Mouse (Mus musculus) right cerebral cortex, adult 18-20 months (tissue): ENCODE results near the gene Usp49.

Experiments used
- DNase-seq: peaks from one replicate; pipeline ENCODE4 v3.0.0; 2022; ENCODE audit warnings: mixed read lengths

Gene Usp49

DNA sequence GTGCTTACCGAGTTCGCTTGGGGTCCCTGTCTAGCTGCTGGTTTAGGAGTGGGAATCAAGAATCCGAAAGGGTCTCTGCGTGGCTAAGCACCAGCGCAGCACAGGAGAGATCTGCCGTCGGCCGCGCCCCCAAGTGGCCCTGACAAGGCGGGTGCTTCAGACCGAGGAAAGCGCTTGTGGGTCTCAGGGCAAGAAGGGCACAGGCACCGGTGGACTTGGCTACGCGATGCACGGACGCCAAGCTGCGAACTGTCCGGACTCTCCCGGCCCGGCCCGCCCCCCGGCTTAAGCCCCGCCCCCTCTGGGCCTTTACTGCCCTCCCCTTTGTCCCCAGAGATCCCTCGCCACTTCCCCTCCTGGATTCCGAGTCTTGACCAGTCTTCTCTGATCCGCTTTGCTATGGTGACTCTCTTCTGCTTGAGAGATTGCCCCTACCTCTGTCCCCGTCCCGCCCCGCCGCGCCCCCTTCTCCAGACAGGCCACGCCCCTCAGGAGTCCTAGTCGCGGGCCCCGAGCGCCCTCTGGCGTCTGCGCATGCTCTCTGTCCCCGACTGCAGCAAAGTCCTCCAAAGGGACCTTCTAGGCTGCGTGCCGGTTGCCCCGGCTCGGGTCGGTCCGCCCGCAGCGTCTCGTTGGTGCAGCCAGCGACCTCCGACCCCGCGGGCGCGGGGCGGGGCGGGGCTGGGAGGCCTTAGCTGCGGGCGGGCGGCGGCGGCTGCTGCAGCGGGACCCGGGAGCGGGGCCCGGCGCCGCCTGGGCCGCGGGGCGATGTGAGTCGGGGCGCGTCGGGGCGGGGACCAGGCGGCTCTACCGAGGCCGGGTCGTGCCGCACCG, 64.2 kb downstream of the Usp49 start, which contains the start of gene Prickle4:
Gene Prickle4, minus strand, starts transcription at position 234 of the 834 bp plus-strand sequence.
- peak; percentile 97 for DNase-seq

GRCm38 (mm10) chr17:47695337-47695710, 64.8 kb downstream of the Usp49 start:
- no peak for DNase-seq

GRCm38 (mm10) chr17:47698156-47698555, 67.7 kb downstream of the Usp49 start:
- no peak for DNase-seq

DNA sequence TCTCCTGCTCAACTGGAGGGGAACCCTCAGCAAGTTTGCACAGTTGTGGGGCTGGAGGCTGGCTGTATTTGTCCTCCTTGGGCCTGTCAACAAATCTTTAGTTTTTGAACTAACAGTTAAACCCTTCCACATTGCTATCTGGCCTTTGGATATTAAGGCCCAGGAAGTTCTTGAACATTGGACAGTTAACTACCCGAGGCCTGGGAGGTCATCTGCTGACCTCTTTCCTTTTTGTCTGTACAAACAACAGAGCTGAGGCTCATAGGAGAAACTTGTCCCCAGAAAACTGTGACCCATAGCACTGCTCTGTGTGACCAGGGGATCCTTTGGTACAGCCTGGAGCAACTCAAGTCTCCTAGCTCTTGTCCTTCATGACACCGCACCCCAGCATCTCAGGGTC, 68.6 kb downstream of the Usp49 start:
- DNase-seq, result no peak

GRCm38 (mm10) chr17:47701793-47702192, 71.3 kb downstream of the Usp49 start:
- DNase-seq, result no peak

DNA sequence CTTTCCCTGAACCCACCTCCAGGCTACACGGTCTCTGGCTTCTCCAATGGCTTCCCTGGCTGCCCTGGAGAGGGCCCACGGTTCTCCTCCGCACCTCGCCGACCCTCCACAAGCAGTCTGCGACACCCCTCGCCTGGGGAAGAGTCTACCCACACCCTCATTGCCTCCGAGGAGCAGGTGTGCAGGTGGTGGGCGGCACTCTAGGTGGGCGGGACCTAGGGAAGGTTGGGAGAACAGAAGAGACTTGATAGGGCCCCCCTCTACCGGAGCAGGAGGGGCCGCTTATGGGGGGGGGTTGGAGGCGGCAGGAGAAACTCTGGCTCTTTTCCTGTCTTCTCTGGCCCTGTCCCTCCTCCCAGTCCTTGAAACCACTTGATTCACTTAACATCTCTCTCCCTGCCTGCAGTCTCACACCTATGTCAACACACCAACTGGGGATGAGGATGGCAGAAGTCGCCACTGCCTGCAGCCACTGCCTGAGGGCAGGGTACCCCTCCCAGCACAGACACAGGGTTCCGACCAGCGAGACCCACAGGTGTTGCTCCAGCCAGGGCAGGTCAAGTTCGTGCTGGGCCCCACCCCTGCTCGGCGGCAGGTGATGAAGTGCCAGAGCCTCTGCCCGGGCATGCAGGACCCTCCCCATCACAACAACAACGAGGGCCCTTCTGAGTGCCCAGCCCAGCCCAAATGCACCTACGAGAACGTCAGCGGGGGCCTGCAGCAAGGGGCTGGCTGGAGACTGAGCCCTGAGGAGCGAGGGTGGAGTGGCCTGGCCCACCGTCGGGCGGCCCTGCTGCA, 72.3 kb downstream of the Usp49 start:
- DNase-seq, result no peak

DNA sequence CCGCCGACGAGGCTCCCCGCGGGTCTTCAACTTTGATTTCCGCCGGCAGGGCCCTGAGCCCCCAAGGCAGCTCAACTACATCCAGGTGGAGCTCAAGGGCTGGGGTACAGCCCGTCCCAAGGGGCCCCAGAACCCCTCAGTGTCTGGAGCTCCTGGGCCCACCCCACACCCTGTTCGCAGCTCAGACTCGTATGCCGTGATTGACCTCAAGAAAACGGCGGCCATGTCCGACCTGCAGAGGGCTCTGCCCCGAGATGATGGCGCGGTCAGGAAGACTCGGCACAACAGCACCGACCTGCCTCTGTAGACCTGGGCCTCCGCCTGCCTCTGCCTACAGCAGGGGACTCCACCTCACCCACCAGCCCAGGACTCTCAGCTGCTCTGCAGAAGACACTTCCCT, 73.1 kb downstream of the Usp49 start:
- no peak for DNase-seq

DNA sequence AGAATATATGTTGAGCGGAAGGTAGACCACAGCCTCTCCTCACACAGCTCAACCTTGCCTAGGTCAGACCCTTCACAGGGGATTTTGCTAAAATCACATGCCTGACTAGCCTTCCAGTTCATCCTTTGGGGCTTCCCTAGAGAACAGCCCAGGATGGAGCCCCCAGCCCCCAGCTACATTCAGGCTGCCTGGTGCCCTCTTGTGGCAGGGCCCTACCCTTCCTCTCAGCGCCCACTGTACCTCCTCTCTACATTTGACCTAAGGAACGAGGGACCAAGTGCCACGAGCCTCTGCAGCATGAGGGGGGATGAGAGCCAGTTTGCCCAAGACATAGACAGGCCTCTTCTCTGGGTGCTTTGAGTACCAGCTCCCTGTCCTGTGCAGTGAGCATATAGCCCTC, 74.2 kb downstream of the Usp49 start:
- DNase-seq, result no peak

- DNase-seq, result no peak
Measured at GRCm38 (mm10) chr17:47706196-47706595, 75.7 kb downstream of the Usp49 start.

- DNase-seq, result no peak
Measured at GRCm38 (mm10) chr17:47707961-47708360, 77.5 kb downstream of the Usp49 start.

GRCm38 (mm10) chr17:47708972-47709371, 78.5 kb downstream of the Usp49 start:
- no peak for DNase-seq

DNA sequence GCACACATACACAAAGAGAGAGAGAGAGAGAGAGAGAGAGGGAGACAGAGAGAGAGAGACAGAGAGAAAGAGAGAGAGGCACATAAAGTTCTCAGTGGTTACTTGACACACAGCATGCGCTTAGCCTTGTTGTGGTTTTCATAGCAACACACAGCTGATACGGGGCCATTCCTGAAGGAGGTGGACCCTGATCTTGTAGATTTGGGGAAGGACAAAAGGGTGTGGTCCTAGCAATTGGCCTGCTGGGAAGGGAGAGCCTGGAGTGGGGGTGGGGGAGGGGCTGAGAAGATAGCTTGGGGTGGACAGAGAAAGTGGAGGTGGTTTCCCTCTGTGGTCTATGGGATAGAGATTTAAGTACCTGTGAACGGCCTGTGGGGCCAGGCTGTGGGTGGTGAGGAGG, 79.5 kb downstream of the Usp49 start:
- no peak for DNase-seq

DNA sequence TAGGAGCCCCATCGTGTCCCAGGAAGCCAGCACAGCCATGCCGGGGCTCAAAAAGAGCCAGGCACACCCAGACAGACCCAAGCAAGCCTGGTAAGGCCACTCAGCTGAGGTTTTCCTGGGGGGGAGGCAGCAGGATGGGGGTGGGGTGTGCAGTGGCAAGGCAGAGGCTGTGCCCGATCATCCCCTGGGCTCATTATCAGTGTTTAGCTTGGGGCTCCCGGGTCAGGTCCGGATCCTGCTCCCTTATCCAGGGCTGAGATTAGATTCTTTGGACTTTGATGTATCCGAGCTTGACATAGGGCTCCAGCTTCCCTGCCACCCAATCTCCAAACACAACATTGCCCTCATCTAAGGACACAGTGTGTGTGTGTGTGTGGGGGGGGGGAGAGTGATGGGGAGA, 81.4 kb downstream of the Usp49 start:
- DNase-seq, result no peak

- no peak for DNase-seq
Measured at GRCm38 (mm10) chr17:47712889-47713571, 82.5 kb downstream of the Usp49 start.

- DNase-seq, result no peak
Measured at GRCm38 (mm10) chr17:47715037-47715436, 84.5 kb downstream of the Usp49 start.

- no peak for DNase-seq
Measured at GRCm38 (mm10) chr17:47721183-47721582, 90.7 kb downstream of the Usp49 start.

GRCm38 (mm10) chr17:47726566-47726965, 96.1 kb downstream of the Usp49 start, which contains the start of gene Pgc:
Pgc (plus strand) TSS chr17:47726842.
- no peak for DNase-seq

DNA sequence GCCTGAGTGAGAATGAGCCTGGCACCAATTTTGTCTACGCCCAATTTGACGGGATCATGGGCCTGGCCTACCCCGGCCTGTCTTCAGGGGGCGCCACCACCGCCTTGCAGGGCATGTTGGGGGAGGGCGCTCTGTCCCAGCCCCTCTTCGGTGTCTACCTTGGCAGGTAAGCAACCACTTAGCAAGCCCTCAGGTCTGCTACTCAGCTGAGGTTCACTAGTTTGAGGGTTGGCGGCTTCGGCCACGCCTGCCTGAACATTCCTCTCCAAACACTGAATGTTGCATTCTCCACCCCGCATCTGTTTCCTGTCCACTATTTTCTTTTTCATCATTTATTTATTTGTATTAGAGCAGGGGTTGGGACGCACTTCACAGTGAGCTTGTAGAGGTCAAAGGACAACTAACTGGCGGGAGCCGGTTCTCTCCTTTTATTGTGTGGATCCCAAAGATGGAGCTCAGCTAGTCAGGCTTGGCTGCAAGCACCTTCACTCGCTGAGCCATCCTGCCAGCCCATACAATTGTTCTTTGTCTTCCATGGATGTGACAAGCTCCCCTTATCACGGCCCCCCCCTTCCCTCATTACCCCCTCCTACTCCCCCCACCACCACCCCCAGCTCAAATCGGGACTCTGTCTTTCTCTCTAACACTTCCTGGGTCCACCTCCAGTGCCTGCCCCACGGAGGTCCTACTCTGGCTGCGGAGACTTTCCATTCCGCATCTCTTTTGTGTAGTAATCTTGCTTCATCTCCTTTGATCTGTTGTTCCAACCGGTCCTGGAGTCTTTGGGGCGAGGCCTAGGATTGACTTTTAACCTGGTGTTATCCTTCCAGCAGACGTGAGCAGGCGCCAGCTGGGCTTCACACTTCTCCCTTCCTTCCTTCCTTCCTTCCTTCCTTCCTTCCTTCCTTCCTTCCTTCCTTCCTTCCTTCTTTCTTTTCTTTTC, 100.4 kb downstream of the Usp49 start:
- DNase-seq, result no peak

DNA sequence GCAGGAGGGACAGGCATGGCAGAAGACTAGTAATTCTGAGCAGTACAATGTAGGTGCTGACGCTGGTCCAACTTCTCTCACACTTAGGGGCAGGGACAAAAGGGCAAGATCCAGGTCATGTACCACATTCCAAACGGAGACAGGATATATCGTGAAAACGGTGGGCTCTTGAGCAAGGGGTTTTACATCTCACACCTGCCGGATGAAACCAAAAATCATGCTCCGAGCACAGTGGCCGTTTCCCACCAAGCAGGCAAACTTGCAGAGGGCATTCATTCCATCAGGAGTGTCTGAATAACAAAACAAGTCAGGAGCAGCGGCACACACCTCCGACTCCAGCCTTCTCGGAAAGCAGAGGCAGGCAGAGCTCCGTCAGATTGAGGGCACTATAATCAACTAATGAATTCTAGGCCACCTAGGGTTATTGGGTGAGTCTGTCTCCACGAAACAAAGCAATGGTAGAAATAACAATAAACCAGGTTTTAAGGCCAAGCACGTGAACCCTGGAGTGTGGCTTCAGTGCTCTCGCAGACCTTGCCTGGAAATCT, 105.1 kb downstream of the Usp49 start:
- no peak for DNase-seq
